Mouse (Mus musculus) liver, embryonic 14.5 days (tissue): Measurements from ENCODE around the gene Slc22a17. TPM values are rescaled to one million over a fixed set of nuclear protein-coding genes. Genes with fewer than 3 reads are reported as not detected.

Experiments
- ATAC-seq: fragments of 200-750 bp; cut with Nextera tagmentation; 2 replicates; pipeline ENCODE4 v1.8.0; 2017; ENCODE audit warnings: moderate number of reproducible peaks, mild to moderate bottlenecking, moderate library complexity; ENCODE audit not compliant: insufficient read depth
- DNase-seq, 3 experiments: peaks; one replicate each; pipeline ENCODE4 v3.0.0-alpha.2; 2012 to 2013; ENCODE audit warnings: low read depth in 3 of 3, low spot score in 3 of 3
- H3K27ac ChIP-seq: fragments of 300-500 bp; sonication (generic); 2 replicates; pipeline ENCODE4 v1.5.1; 2014; ENCODE audit warnings: moderate library complexity, mild to moderate bottlenecking, control low read depth, inconsistent platforms
- H3K27me3 ChIP-seq: fragments of 300-500 bp; sonication (generic); 2 replicates; pipeline ENCODE4 v1.6.1; 2014; ENCODE audit warnings: mild to moderate bottlenecking, low read length, moderate library complexity; ENCODE audit not compliant: control insufficient read depth, insufficient read depth
- H3K36me3 ChIP-seq: fragments of 300-500 bp; sonication (generic); replicated peaks from 2 replicates; pipeline ENCODE4 v1.6.1; 2014; ENCODE audit warnings: low read depth; ENCODE audit not compliant: control insufficient read depth, insufficient read depth
- H3K4me1 ChIP-seq, 2 experiments: fragments of 200-500 bp in 1 of 2; fragments of 300-500 bp in 1 of 2; sonication (generic) in 1 of 2; replicated peaks; 2 replicates each; pipeline ENCODE4 v1.6.1; 2012 to 2014; ENCODE audit warnings: antibody characterized with exemption in 1 of 2, inconsistent platforms in 1 of 2, low read length in 1 of 2; ENCODE audit not compliant: control insufficient read depth in 2 of 2, insufficient read depth in 2 of 2
- H3K4me2 ChIP-seq: fragments of 300-500 bp; sonication (generic); 2 replicates; pipeline ENCODE4 v1.6.1; 2014; ENCODE audit warnings: low read depth, mild to moderate bottlenecking, control low read depth, moderate library complexity
- H3K4me3 ChIP-seq, 2 experiments: fragments of 200-500 bp in 1 of 2; fragments of 300-500 bp in 1 of 2; sonication (generic) in 1 of 2; 2 replicates each; pipeline ENCODE4 v1.5.1; 2012 to 2014; ENCODE audit warnings: low read depth in 2 of 2, low read length in 2 of 2, mild to moderate bottlenecking in 2 of 2, control low read depth in 1 of 2, inconsistent platforms in 1 of 2, moderate library complexity in 1 of 2; ENCODE audit not compliant: insufficient read depth in 1 of 2
- H3K9ac ChIP-seq: fragments of 300-500 bp; sonication (generic); replicated peaks from 2 replicates; pipeline ENCODE4 v1.6.1; 2014; ENCODE audit warnings: mild to moderate bottlenecking, control low read depth, moderate library complexity
- H3K9me3 ChIP-seq: fragments of 300-500 bp; sonication (generic); 2 replicates; pipeline ENCODE4 v1.6.1; 2016; ENCODE audit warnings: low read length, mixed read lengths; ENCODE audit not compliant: control insufficient read depth
- CTCF ChIP-seq: IDR thresholded peaks from 2 replicates; pipeline ENCODE4 v1.5.1; 2016; ENCODE audit warnings: antibody characterized with exemption, low read depth, control low read depth
- EP300 ChIP-seq: IDR thresholded peaks from 2 replicates; pipeline ENCODE4 v1.6.1; 2016; ENCODE audit warnings: antibody characterized with exemption, low read depth
- WGBS: fragments of 180-500 bp; shearing (Covaris S2); extraction: QIAGEN DNeasy Blood & Tissue Kit; methylation state at CpG from one replicate; pipeline ENCODE4 v1.1.7; 2014; ENCODE audit not compliant: insufficient replicate concordance; 5-methylcytosine and 5-hydroxymethylcytosine counted together
- polyA plus RNA-seq, 2 experiments: library from polyadenylated mRNA; depleted of rRNA in 1 of 2; stranded (reverse) in 1 of 2; unstranded in 1 of 2; fragments of >200 nt; fragmentation: Nextera tagmentation in 1 of 2; extraction: Ambion mirVana in 1 of 2; gene quantifications; 2 replicates each; pipeline versions ENCODE4 v1.2.1 to v1.2.3; 2012 to 2014

Gene Slc22a17
- polyA plus RNA-seq, 2 experiments: 0.79 to 4.2 TPM

- Histone ChIP-seq H3K4me2 (no peak overlapping the region), H3K9ac (no peak overlapping the region), H3K36me3 (no peaks in the 10 kb centered on the region), H3K4me3 (no peak overlapping the region), H3K27ac (no peak overlapping the region), H3K9me3 (no peaks in the 10 kb centered on the region), H3K4me1 (no peaks in the 10 kb centered on the region), H3K27me3 (no peaks in the 10 kb centered on the region)
- ATAC-seq (no peak), DNase-seq (no peak)
- 25% methylated on average over 3 of the region's 3 CpGs for WGBS
- no peak for TF ChIP-seq EP300
- no peak for TF ChIP-seq CTCF
These were observed 46.7 kb downstream of the Slc22a17 start for GRCm38 (mm10) chr14:54866268-54866667.

- no peak for DNase-seq
- H3K4me3 ChIP-seq: no peak overlapping the region
- ATAC-seq: no peak
These were observed 47.3 kb downstream of the Slc22a17 start for GRCm38 (mm10) chr14:54865626-54866025.

GRCm38 (mm10) chr14:54864313-54865036 is 48.5 kb downstream of the Slc22a17 start:
- TF ChIP-seq CTCF: no peak
- no peak for TF ChIP-seq EP300
- no peaks in the 10 kb centered on the region for H3K36me3 ChIP-seq
- ATAC-seq (peak; percentile 25), DNase-seq (no peak)
- 12% methylated on average over 21 of the region's 21 CpGs for WGBS
- H3K4me1 ChIP-seq: no peaks in the 10 kb centered on the region
- peak overlapping the region; percentile 81 for H3K9ac ChIP-seq
- peak overlapping the region; percentile 96 for H3K4me2 ChIP-seq
- H3K27me3 ChIP-seq: no peaks in the 10 kb centered on the region
- H3K9me3 ChIP-seq: no peaks in the 10 kb centered on the region
- peak overlapping the region; percentile 85 to 93 for H3K4me3 ChIP-seq
- H3K27ac ChIP-seq: no peak overlapping the region

More at GRCm38 (mm10) chr14:54865626-54866025, 47.3 kb downstream of the Slc22a17 start:
- no peak overlapping the region for H3K9ac ChIP-seq
- no peaks in the 10 kb centered on the region for H3K9me3 ChIP-seq
- no peaks in the 10 kb centered on the region for H3K27me3 ChIP-seq
- H3K27ac ChIP-seq: no peak overlapping the region
- TF ChIP-seq EP300 (no peak), CTCF (no peak)
- H3K4me1 ChIP-seq: no peaks in the 10 kb centered on the region
- 61% methylated on average over 5 of the region's 5 CpGs for WGBS
- H3K36me3 ChIP-seq: no peaks in the 10 kb centered on the region
- H3K4me2 ChIP-seq: no peak overlapping the region

GRCm38 (mm10) chr14:54863501-54864312 is 49.2 kb downstream of the Slc22a17 start:
- no peak for TF ChIP-seq EP300
- TF ChIP-seq CTCF: peak; percentile 18; the same call in 1 of the 2 replicates
- Histone ChIP-seq H3K36me3 (no peaks in the 10 kb centered on the region), H3K4me3 (peak overlapping the region; percentile 85 to 93), H3K9me3 (no peaks in the 10 kb centered on the region), H3K27ac (no peak overlapping the region), H3K9ac (peak overlapping the region; percentile 81), H3K4me1 (no peaks in the 10 kb centered on the region), H3K4me2 (peak overlapping the region; percentile 96), H3K27me3 (no peaks in the 10 kb centered on the region)
- peak; percentile 99 for ATAC-seq
- DNase-seq: peak; percentile 72 to 76 (median 73)
- 1% methylated on average over 55 of the region's 56 CpGs for WGBS

GRCm38 (mm10) chr14:54860511-54860910 is 52.4 kb downstream of the Slc22a17 start:
- TF ChIP-seq EP300 (no peak), CTCF (peak; percentile 83)
- Histone ChIP-seq H3K27ac (no peak overlapping the region), H3K9me3 (no peaks in the 10 kb centered on the region), H3K4me2 (no peak overlapping the region), H3K4me1 (no peaks in the 10 kb centered on the region), H3K36me3 (no peaks in the 10 kb centered on the region), H3K27me3 (no peaks in the 10 kb centered on the region), H3K4me3 (no peak overlapping the region), H3K9ac (no peak overlapping the region)
- WGBS: 15% methylated on average over 2 of the region's 2 CpGs
- DNase-seq (no peak), ATAC-seq (no peak)
